Mouse (Mus musculus) macrophage (primary cell): ENCODE data around the gene Cxcr6. TPM values are rescaled to one million over a fixed set of nuclear protein-coding genes. Genes with fewer than 3 reads are reported as not detected.
"Not testable (repeated sequence)": the region's sequence is repeated elsewhere in the genome, so short reads cannot be mapped to it uniquely, and the experiment has no call there.

Source experiments
- H3K27ac ChIP-seq: fragments of 350-480 bp; formaldehyde crosslinking; 2 replicates; pipeline ENCODE4 v1.9.0; 2021
- H3K36me3 ChIP-seq: fragments of 350-480 bp; formaldehyde crosslinking; 2 replicates; pipeline ENCODE4 v1.9.0; 2021; ENCODE audit errors: inconsistent target
- H3K4me3 ChIP-seq: fragments of 350-480 bp; formaldehyde crosslinking; 2 replicates; pipeline ENCODE4 v1.9.0; 2021; ENCODE audit errors: inconsistent target
- H3K79me2 ChIP-seq: fragments of 350-480 bp; formaldehyde crosslinking; 2 replicates; pipeline ENCODE4 v1.9.0; 2021; ENCODE audit errors: inconsistent target
- WGBS: methylation state at CpG from one replicate; pipeline ENCODE4 v1.1.7; 2026; ENCODE audit warnings: inconsistent platforms; ENCODE audit not compliant: missing documents; 5-methylcytosine and 5-hydroxymethylcytosine counted together
- polyA plus RNA-seq: library from polyadenylated mRNA; stranded (reverse); fragments of 250-400 nt; gene quantifications from 3 replicates; pipeline ENCODE4 v1.2.4, GENCODE M21; 2018; ENCODE audit warnings: inconsistent platforms
- total RNA-seq, 78 experiments: library from RNA; depleted of rRNA; stranded (reverse); fragments of 250-400 nt; gene quantifications; 1 replicate in 9 of 78; 2 replicates in 24 of 78; 3 replicates in 43 of 78; 4 replicates in 2 of 78; pipeline ENCODE4 v1.2.4; 2018; ENCODE audit warnings: inconsistent platforms in 56 of 78

Cxcr6 gene
- total RNA-seq (2018; cell fraction: chromatin; rRNA removed) = under 1 TPM in 1 of 26 experiments, not detected in 25; 0.33 TPM
- under 1 TPM in 10 of 26 experiments, not detected in 16; 0.06 to 0.28 (median 0.10) TPM for total RNA-seq (2018; cell fraction: cytosol; rRNA removed)
- under 1 TPM in 2 of 26 experiments, not detected in 24; 0.28 to 0.42 TPM for total RNA-seq (2018; cell fraction: nucleus; rRNA removed)
- 0.09 TPM in 1 of 3 replicates, not detected in the others for polyA plus RNA-seq

DNA sequence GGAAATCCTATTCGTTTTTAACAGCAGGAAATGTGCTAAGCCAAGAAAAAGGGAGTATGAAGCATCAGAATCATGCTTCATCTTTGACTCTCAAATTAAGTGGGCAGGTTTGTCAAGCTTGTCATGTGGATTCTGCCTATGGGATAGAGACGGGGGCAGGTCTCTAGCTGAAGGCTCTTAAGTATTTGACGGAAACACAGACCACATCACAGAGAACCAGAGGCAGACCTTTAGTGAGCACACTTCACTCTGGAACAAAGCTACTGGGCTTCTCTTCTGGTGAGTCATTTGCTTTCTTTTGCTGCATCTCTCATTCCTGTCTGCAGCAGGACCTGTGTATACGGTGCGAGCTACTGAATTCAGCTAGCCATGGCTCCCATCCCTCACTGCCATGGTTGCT is at the start of gene Cxcr6:
Gene Cxcr6 (plus strand): TSS at position 209 of the 400 bp plus-strand sequence.
- Histone ChIP-seq H3K36me3 (peaks cover 28% of the 10 kb centered on the region; the same call in 1 of the 2 replicates), H3K4me3 (no peak within 1 kb of the TSS), H3K79me2 (no peaks in the 10 kb centered on the region), H3K27ac (no peak within 1 kb of the TSS)
- WGBS = 95% methylated on average over 5 of the region's 5 CpGs

DNA sequence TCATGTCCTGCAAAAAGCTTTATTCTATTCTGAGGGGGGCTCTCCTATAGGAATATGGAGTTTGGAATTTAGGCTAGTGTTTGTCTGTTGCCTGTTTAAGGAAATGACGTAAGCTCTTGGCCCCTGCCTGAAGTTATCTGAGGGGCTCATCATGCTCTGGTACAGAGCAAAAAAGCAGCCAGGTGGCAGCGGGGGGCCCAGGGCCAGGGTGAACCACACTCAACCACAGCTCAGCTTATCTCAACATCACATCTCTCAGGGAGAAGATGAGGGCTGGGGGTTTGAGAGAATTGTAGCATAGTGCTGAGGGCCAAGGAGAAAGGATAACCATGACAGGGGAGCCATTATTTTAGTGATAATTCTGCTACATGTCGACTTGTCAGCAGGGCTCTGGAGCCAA is 49.5 kb upstream of the Cxcr6 start:
- 49% methylated on average over 3 of the region's 3 CpGs for WGBS
- Histone ChIP-seq H3K4me3 (no peak overlapping the region), H3K27ac (no peak overlapping the region)

DNA sequence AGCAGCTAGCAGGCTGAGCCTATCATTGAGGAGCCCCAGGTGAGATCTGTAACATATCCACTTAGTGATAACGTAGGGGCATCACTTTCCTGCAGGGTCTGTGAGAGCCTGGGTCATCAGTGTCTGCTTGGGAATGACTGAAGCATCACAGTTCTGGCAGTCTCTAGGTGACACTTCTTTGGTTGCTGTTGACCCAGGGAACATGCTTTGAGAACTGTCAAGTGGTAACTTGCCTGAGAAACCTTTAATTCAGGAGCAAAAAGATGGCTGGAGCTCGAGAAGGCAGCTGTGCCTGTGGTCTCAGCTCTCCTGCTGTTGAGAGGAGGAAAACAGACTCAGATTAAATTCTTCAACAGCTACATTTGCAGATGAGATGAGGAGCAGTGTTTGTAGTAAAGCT is 48.9 kb upstream of the Cxcr6 start:
- Histone ChIP-seq H3K4me3 (no peak overlapping the region), H3K36me3 (no peaks in the 10 kb centered on the region), H3K27ac (no peak overlapping the region), H3K79me2 (no peaks in the 10 kb centered on the region)
- 75% methylated on average over 2 of the region's 2 CpGs for WGBS

More for the DNA sequence above, 49.5 kb upstream of the Cxcr6 start:
- H3K79me2 ChIP-seq = no peaks in the 10 kb centered on the region
- H3K36me3 ChIP-seq = no peaks in the 10 kb centered on the region

DNA sequence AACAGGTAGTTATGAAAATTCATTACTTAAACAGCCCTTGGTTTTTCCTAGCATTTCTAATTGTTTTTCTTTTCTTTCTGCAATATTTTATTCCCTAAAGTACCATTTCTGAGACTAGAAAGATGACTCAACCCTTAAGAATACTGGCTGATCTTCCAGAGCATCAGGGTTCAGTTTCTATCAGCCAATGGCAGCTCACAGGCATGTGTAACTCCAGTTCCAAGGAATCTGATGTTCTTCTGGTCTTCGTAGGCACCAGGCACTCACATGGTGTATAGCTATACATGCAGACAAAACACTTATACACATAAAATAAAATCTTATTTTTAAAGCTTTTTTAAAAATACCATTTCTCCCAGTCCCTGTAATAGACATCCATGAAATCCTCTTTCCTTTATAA is 48.1 kb upstream of the Cxcr6 start:
- H3K79me2 ChIP-seq = no peaks in the 10 kb centered on the region
- no peaks in the 10 kb centered on the region for H3K36me3 ChIP-seq
- no peak overlapping the region for H3K27ac ChIP-seq
- WGBS = 100% methylated on average over 1 of the region's 1 CpGs
- H3K4me3 ChIP-seq = no peak overlapping the region

DNA sequence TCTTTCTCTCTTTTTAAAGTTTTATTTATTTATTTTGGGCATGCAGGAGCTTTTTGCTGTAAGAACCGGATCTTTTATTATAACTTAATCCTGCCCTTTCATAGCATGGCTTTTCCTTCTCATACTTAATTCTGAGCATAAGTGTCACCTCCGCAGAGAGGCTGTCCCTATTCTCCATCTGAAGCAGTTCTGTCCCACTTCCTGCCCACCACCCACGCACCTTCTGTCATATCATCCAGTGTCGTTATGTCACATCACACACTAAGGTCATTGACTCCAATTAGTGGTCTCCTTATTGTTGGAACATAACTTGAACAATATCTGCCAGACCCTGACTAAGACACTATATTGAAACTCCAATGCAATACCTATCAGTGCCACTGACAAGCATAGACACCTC is 47.6 kb upstream of the Cxcr6 start:
- no peak overlapping the region for H3K27ac ChIP-seq

DNA sequence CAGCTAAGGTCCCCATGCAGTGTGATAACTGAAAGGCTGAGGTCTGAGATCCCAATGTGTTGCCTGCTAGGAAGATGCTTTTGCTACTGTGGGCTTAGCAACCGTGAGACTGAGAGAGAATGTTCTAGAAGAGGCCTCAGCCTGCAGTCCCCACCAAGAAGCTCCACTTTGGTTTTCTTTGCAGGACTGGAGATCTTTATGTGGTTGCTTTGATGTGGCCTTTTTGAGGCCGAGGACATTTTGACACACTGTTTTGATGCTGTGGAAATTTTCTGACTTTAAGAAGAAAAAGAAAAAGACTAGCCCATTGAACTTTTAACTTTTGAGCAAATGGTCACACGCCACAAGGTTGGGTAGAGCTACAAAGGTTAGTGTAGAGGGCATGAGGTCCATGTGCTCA is 45.5 kb upstream of the Cxcr6 start:
- no peak overlapping the region for H3K27ac ChIP-seq
- H3K36me3 ChIP-seq = no peaks in the 10 kb centered on the region
- 94% methylated on average over 3 of the region's 3 CpGs for WGBS
- H3K4me3 ChIP-seq = no peak overlapping the region
- no peaks in the 10 kb centered on the region for H3K79me2 ChIP-seq

More for the DNA sequence above, 47.6 kb upstream of the Cxcr6 start:
- Histone ChIP-seq H3K79me2 (no peaks in the 10 kb centered on the region), H3K36me3 (no peaks in the 10 kb centered on the region), H3K4me3 (no peak overlapping the region)
- 83% methylated on average over 4 of the region's 4 CpGs for WGBS

DNA sequence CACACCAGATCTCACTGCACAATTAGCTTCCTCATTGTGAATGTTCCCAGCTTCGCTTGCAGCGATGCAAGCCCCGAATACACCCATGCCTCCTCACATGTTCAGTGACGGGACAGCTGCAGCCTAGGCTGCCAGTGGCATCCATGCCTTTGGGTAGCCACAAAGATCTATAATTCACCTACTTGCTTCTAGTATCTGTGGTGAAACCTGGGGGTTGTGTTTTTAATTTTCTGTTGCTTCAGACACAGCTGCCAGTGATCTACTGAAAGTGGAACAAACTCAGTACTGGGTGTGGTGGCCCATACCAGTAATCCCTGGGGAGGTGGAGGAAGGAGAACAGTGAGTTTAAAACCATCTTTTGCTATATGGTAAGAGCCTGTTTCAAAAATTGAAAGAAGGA is 43.4 kb upstream of the Cxcr6 start:
- 52% methylated on average over 4 of the region's 4 CpGs for WGBS
- Histone ChIP-seq H3K36me3 (no peaks in the 10 kb centered on the region), H3K79me2 (no peaks in the 10 kb centered on the region), H3K4me3 (no peak overlapping the region), H3K27ac (no peak overlapping the region)

DNA sequence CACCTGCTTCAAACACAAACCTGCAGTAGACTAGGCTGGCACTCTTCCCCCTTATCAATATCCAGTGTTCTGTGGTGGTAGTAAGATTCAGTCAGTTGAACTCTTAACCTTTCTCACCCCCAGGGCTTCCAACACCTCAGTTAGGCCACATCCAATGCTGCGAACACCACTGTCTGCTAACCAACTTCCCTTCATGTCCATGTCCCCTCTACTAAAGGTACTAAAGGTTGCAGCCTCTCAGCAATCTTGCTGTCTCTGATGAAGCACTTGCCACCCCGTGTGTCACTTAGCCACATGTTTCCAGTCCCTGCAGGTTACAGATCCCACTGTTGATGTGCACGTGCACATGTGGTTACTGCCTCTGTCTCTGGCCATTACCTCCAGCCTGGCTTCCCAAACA is 42.5 kb upstream of the Cxcr6 start:
- Histone ChIP-seq H3K4me3 (no peak overlapping the region), H3K27ac (no peak overlapping the region), H3K36me3 (no peaks in the 10 kb centered on the region), H3K79me2 (no peaks in the 10 kb centered on the region)
- WGBS = 91% methylated on average over 3 of the region's 3 CpGs

DNA sequence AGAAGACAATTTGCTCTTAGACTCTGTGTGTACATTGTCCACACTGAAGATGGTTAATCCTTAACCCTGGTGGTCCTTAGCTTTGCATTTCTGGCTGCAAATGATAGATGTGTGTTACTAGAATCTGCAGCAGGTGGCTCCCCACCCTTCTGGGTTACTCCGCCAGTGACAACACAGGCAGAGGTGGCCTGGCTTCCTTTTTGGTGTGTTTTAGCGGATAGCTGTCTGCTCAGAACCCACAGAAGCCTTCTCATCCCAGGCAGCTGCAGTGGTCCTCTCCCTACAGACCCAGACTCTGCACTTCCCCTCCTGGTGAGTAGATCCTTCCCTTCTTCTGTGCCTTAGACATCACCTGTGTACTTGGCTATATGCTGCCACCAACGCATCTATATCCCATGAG is 39.3 kb upstream of the Cxcr6 start:
- 86% methylated on average over 3 of the region's 3 CpGs for WGBS
- H3K36me3 ChIP-seq = no peaks in the 10 kb centered on the region
- no peak overlapping the region for H3K4me3 ChIP-seq
- H3K27ac ChIP-seq = no peak overlapping the region
- H3K79me2 ChIP-seq = no peaks in the 10 kb centered on the region

DNA sequence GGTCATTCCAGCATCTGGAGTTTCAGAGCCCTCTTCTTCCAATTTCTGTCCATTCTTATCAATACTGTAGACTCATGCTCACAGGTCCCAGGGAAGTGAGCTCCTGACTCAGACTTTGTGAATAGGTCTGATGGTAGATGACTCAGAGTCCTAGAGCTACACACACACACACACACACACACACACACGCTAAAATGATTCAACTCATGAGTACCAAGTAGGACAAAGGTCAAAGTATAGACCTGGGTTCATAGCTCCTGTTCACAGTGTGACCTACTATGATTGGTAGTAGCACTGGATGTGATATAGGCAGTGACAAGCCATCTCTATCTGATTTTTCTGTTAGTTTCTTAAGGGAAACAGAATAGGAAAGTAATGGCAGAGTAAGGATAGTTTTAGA is 37.8 kb upstream of the Cxcr6 start:
- WGBS = 86% methylated on average over 1 of the region's 1 CpGs
- Histone ChIP-seq H3K27ac (no peak overlapping the region), H3K4me3 (no peak overlapping the region), H3K36me3 (no peaks in the 10 kb centered on the region), H3K79me2 (no peaks in the 10 kb centered on the region)

DNA sequence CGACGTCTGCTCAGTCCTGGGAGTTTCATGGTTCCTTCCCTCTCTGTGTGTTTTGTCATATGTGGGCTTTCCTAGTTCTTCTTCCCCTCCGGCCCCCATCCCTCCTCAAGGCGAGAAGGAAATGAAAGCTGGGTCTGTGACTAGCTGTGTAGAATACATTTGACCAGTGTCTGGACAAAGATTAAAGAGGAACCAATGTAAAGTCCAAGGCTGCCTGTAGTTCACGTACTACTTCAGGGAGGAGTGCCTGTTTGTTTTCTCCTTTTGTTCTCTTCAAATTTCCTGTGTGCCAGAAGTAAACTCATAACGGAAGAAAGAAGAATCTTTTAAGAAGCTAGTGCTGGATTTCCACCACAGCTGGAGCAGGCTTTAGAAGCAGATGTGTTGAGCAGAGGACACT is 36.7 kb upstream of the Cxcr6 start:
- 2% methylated on average over 6 of the region's 6 CpGs for WGBS
- Histone ChIP-seq H3K4me3 (no peak overlapping the region; the same call in 1 of the 2 replicates), H3K36me3 (no peaks in the 10 kb centered on the region), H3K27ac (peak overlapping the region; percentile 67), H3K79me2 (no peaks in the 10 kb centered on the region)

DNA sequence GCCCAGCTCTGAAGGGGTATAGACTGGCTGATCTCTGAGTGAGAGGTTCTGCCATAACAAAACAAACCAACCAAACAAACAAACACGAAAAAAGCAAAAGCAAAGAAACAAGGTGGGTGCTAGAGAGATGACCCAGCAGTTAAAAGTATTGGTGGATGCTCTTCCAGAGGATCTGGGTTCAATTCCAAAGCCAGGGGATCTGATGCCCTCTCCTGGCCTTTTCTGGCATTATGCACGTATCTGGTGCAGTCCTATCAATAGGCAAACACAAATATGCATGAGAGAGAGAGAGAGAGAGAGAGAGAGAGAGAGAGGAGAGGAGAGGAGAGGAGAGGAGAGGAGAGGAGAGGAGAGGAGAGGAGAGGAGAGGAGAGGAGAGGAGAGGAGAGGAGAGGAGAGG is 33.0 kb upstream of the Cxcr6 start:
- not testable (repeated sequence) for H3K27ac ChIP-seq, H3K4me3 ChIP-seq, H3K36me3 ChIP-seq, H3K79me2 ChIP-seq
- 69% methylated on average over 1 of the region's 2 CpGs for WGBS

DNA sequence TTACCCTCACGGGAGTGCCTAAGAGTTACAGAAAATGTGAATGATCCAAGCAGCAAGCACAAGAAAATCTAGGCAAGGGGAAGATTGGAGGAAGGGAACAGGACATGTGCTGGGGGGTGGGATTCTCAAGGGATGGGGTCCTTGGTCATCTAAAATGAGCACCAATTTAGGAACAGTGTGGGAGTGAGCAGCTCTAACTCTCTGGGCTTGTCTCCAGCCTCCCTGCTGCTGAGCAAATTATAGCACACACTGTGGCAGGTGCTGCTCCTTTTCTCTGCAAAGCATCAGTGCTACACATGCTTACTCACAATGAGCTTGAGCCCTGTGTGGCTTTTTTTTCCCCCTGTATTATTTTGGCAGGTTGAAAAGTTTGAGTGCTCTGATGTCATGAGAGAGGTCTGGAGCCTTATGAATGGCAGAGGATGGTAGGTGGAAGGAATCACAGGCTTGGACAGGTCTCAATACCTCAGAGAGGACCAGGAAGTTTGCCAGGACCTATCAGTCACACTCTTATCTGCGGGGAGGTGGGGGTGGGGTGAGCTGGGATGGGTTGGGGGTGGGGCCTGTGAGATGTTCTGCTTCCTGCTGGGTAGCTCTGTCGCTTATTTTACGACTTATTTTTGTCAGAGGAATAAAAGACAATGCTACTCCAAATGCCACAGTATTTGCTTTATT is 17.3 kb upstream of the Cxcr6 start:
- WGBS = 90% methylated on average over 3 of the region's 4 CpGs
- no peak overlapping the region for H3K4me3 ChIP-seq
- no peak overlapping the region for H3K27ac ChIP-seq
- H3K79me2 ChIP-seq = no peaks in the 10 kb centered on the region
- peaks cover 56% of the 10 kb centered on the region for H3K36me3 ChIP-seq

DNA sequence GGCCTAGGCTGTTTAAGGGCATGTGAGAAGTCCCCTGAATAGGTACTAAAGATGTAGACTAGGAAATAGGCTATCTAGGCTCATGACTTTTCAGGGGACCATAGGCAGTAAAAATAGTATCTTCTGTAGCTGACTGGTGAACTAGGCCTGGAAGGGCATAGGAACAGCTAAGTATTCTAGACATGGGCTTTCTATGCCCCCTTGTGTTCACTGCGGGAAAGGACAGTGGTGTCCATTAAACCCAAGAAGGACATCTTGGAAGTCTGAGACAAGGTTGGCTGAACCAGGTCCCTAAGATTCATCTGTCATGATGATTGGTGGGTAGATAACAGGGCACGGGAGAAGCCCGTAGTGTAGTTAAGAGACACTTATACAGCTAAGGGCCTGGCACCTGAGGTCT is 10.1 kb upstream of the Cxcr6 start:
- H3K79me2 ChIP-seq = no peaks in the 10 kb centered on the region
- 72% methylated on average over 3 of the region's 3 CpGs for WGBS
- peaks cover 82% of the 10 kb centered on the region for H3K36me3 ChIP-seq
- H3K27ac ChIP-seq = no peak overlapping the region
- no peak overlapping the region for H3K4me3 ChIP-seq

DNA sequence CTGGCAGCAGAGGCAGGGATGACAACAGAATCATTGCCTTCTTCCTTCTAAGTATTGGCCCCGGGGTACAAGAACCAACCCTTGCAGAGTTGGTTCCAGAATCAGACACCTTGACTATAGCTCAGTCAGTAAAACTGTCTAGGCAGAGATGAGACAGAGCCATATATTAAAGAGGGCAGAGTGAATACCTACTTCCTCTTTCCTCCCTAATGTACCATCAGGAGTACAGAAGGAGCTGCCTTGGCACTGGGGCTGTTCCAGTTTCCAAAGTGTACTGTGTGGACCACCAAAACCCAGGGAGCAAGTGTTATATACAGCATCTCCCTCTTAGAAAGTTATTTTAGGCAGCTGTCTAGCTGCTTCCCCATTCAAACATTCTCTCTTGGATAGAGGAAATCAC is 4.7 kb upstream of the Cxcr6 start:
- Histone ChIP-seq H3K4me3 (no peak overlapping the region), H3K36me3 (peaks cover 45% of the 10 kb centered on the region; the same call in 1 of the 2 replicates), H3K27ac (no peak overlapping the region), H3K79me2 (no peaks in the 10 kb centered on the region)
- 76% methylated on average over 1 of the region's 1 CpGs for WGBS
